Mouse (Mus musculus) olfactory bulb, adult 2 months (tissue): ENCODE measurements around the gene Gpbar1. TPM values are rescaled to one million over a fixed set of nuclear protein-coding genes. Genes with fewer than 3 reads are reported as not detected.

Experiments
- H3K27ac ChIP-seq: fragments of 200-500 bp; 2 replicates; pipeline ENCODE4 v1.5.1; 2012; ENCODE audit warnings: low read depth, low read length; ENCODE audit not compliant: insufficient read depth
- H3K4me1 ChIP-seq: fragments of 200-500 bp; 2 replicates; pipeline ENCODE4 v1.6.1; 2012; ENCODE audit warnings: low read length; ENCODE audit not compliant: control insufficient read depth, insufficient read depth
- H3K4me3 ChIP-seq: fragments of 200-500 bp; 2 replicates; pipeline ENCODE4 v1.5.1; 2012; ENCODE audit warnings: mild to moderate bottlenecking, low read depth, low read length, moderate library complexity; ENCODE audit not compliant: insufficient read depth
- CTCF ChIP-seq: fragments of 200-500 bp; IDR thresholded peaks from 2 replicates; pipeline ENCODE4 v1.5.1; 2012; ENCODE audit warnings: low read depth, mild to moderate bottlenecking, low read length, moderate library complexity; ENCODE audit not compliant: insufficient read depth
- POLR2A ChIP-seq: fragments of 200-500 bp; IDR thresholded peaks from 2 replicates; pipeline ENCODE4 v1.6.1; 2012; ENCODE audit warnings: mild to moderate bottlenecking, low read depth, low read length, moderate library complexity; ENCODE audit not compliant: insufficient read depth
- WGBS: fragments of 180-500 bp; shearing (Covaris S2); methylation state at CpG from one replicate; pipeline ENCODE4 v1.1.7; 2018; 5-methylcytosine and 5-hydroxymethylcytosine counted together
- polyA plus RNA-seq: library from polyadenylated mRNA; stranded (reverse); fragments of >200 nt; gene quantifications from 2 replicates; pipeline ENCODE4 v1.2.4, GENCODE M21; 2012; ENCODE audit warnings: low replicate concordance; ENCODE audit not compliant: missing spikeins, insufficient read depth, insufficient read length

Gpbar1 gene
- polyA plus RNA-seq: not detected in 2 replicates

DNA sequence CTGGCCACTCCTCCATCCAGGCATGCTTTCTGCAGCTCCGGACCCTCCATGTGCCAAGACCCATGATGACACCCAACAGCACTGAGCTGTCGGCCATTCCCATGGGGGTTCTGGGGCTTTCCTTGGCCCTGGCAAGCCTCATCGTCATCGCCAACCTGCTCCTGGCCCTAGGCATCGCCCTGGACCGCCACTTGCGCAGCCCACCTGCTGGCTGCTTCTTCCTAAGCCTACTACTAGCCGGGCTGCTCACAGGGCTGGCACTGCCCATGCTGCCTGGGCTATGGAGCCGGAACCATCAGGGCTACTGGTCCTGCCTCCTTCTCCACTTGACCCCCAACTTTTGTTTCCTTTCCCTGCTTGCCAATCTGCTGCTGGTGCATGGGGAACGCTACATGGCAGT lies at the start of gene Gpbar1:
TSS of gene Gpbar1 (plus strand) at position 13 of the 400 bp plus-strand sequence.
- H3K4me1 ChIP-seq: peaks cover 12% of the 10 kb centered on the region
- WGBS: 87% methylated on average over 10 of the region's 10 CpGs
- no peak for TF ChIP-seq POLR2A
- TF ChIP-seq CTCF: no peak
- H3K4me3 ChIP-seq: no peak within 1 kb of the TSS
- H3K27ac ChIP-seq: no peak within 1 kb of the TSS

GRCm38 (mm10) chr1:74229942-74230341 lies 48.4 kb upstream of the Gpbar1 start:
- Histone ChIP-seq H3K4me3 (no peak overlapping the region), H3K4me1 (no peaks in the 10 kb centered on the region)
- WGBS: 64% methylated on average over 2 of the region's 2 CpGs

GRCm38 (mm10) chr1:74230992-74231391 lies 47.4 kb upstream of the Gpbar1 start:
- WGBS: no CpG with 5 or more reads among the region's 1 CpGs
- no peak overlapping the region for H3K27ac ChIP-seq
- TF ChIP-seq POLR2A (no peak), CTCF (no peak)
- H3K4me1 ChIP-seq: no peaks in the 10 kb centered on the region
- no peak overlapping the region for H3K4me3 ChIP-seq

More at GRCm38 (mm10) chr1:74229942-74230341, 48.4 kb upstream of the Gpbar1 start:
- TF ChIP-seq CTCF (no peak), POLR2A (no peak)
- H3K27ac ChIP-seq: no peak overlapping the region

DNA sequence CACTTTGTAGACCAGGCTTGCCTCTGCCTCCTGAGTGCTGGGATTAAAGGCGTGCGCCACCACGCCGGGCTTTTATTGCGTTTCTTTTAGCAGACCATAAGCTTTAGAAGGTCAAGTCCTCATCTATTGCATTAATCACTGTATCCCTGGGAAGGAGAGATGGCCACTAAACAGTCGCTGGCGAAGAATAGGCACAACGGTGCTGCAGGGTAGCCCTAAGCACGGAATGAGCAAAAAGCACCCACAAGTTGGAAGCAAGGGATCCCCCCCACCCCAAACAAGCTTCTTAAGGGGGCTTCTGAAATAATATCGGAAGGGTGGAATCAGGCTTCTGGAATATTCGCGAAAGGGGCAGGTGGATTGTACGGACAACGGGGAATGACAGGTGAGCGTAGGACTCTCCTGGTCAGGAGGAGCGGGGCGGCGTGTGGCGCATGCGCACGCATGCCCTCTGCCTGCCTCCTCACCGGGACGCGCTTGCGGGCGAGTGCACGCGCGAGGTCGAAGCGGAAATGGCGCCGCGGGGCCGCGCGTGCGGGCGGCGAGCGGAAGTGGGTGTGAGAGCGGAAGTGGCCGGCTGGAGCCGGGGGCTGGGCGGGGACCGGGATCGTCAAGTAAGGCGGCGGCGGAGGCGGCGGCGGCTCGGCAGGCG lies 42.3 kb upstream of the Gpbar1 start, which contains the start of gene Arpc2:
TSS of gene Arpc2 (plus strand) at position 147 of the 652 bp plus-strand sequence.
- Histone ChIP-seq H3K4me3 (peak within 1 kb of the TSS; percentile 84), H3K4me1 (peaks cover 10% of the 10 kb centered on the region), H3K27ac (peak within 1 kb of the TSS; percentile 59)
- WGBS: under 1% methylated on average over 54 of the region's 55 CpGs
- peak; percentile 98 for TF ChIP-seq POLR2A
- no peak for TF ChIP-seq CTCF

DNA sequence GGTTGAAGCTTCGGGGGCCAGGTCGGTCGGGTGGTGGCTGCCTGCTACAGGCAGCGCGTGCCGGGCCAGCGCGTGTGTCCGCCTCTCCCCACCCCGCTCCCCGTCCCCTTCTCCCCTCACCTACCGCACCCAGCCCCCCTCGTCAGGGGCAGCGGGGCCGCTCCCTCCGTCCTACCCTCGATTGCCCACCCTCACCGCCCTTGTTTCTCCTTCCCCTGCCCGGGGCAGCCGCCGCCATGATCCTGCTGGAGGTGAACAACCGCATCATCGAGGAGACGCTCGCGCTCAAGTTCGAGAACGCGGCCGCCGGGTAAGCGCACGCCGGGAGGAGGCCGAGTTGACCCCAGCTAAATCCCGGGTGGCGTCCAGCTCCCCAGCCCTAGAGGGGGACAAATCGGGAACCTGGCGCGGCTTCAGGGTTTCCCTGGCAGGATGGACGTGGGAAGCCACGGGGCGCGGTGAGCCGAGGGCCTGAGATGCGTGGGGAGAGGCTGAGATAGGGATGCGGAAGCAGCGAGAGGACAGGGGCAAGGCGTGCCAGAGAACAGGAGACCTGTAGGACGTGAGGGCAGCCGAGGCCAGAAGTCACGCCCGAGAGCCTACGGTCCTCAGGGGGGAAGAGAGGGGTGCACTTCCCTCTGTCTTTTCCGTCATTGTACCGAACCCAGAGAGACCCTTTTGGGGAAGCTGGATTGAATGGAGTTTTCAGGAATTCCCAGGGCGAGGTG lies 41.6 kb upstream of the Gpbar1 start:
- peak overlapping the region; percentile 84 for H3K4me3 ChIP-seq
- peaks cover 12% of the 10 kb centered on the region for H3K4me1 ChIP-seq
- TF ChIP-seq POLR2A: no peak
- TF ChIP-seq CTCF: no peak; the same call in 1 of the 2 replicates
- under 1% methylated on average over 57 of the region's 57 CpGs for WGBS
- peak overlapping the region; percentile 59 for H3K27ac ChIP-seq

GRCm38 (mm10) chr1:74237671-74238070 lies 40.7 kb upstream of the Gpbar1 start:
- TF ChIP-seq POLR2A (no peak), CTCF (no peak)
- WGBS: 4% methylated on average over 5 of the region's 5 CpGs
- Histone ChIP-seq H3K4me3 (no peak overlapping the region), H3K4me1 (peaks cover 12% of the 10 kb centered on the region), H3K27ac (no peak overlapping the region)

DNA sequence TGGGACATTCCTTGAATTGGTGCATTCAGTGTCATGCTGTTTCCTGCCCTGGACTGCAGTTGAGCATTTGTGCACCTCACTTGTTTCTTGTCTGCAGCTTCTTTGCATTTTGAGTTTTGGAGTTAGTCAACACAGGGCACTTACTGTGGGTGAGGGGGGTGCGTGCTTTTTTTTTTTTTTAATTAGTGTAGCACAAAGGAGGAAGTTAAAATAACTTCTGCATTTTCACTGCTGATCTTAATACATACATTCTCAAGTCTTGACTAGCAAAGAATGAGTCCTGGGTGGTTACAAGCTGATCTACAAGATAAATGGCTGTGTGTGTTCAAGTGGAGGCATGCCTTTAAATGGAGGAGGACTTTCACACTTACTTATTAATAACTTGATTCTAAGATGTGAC lies 40.2 kb upstream of the Gpbar1 start:
- 26% methylated on average over 1 of the region's 1 CpGs for WGBS
- Histone ChIP-seq H3K4me3 (no peak overlapping the region), H3K27ac (no peak overlapping the region), H3K4me1 (peaks cover 12% of the 10 kb centered on the region)
- no peak for TF ChIP-seq CTCF
- no peak for TF ChIP-seq POLR2A

- no peak overlapping the region for H3K27ac ChIP-seq
- peaks cover 15% of the 10 kb centered on the region for H3K4me1 ChIP-seq
- TF ChIP-seq CTCF (no peak), POLR2A (no peak)
- peak overlapping the region; percentile 14; the same call in 1 of the 2 replicates for H3K4me3 ChIP-seq
- 39% methylated on average over 7 of the region's 7 CpGs for WGBS
Measured at GRCm38 (mm10) chr1:74239162-74239561, 39.2 kb upstream of the Gpbar1 start.

GRCm38 (mm10) chr1:74239618-74240017 lies 38.7 kb upstream of the Gpbar1 start:
- 27% methylated on average over 11 of the region's 11 CpGs for WGBS
- Histone ChIP-seq H3K4me1 (peaks cover 15% of the 10 kb centered on the region), H3K4me3 (0 out of 2 replicates have a peak overlapping the region, but pooled peaks have one; percentile 2), H3K27ac (no peak overlapping the region)
- TF ChIP-seq CTCF: no peak
- TF ChIP-seq POLR2A: no peak
